Mouse (Mus musculus) testis, adult 2 months (tissue): Measurements from ENCODE around the gene Far2.

ENCODE experiments used
- CTCF ChIP-seq: fragments of 200-500 bp; IDR thresholded peaks from 2 replicates; pipeline ENCODE4 v1.5.1; 2012; ENCODE audit warnings: low read depth, mild to moderate bottlenecking, inconsistent platforms, low read length, moderate library complexity; ENCODE audit not compliant: control insufficient read depth, insufficient read depth, insufficient replicate concordance
- POLR2A ChIP-seq: fragments of 200-500 bp; IDR thresholded peaks from 2 replicates; pipeline ENCODE4 v1.6.1; 2012; ENCODE audit warnings: low read depth, mild to moderate bottlenecking, inconsistent platforms, low read length, moderate library complexity; ENCODE audit not compliant: control insufficient read depth

DNA sequence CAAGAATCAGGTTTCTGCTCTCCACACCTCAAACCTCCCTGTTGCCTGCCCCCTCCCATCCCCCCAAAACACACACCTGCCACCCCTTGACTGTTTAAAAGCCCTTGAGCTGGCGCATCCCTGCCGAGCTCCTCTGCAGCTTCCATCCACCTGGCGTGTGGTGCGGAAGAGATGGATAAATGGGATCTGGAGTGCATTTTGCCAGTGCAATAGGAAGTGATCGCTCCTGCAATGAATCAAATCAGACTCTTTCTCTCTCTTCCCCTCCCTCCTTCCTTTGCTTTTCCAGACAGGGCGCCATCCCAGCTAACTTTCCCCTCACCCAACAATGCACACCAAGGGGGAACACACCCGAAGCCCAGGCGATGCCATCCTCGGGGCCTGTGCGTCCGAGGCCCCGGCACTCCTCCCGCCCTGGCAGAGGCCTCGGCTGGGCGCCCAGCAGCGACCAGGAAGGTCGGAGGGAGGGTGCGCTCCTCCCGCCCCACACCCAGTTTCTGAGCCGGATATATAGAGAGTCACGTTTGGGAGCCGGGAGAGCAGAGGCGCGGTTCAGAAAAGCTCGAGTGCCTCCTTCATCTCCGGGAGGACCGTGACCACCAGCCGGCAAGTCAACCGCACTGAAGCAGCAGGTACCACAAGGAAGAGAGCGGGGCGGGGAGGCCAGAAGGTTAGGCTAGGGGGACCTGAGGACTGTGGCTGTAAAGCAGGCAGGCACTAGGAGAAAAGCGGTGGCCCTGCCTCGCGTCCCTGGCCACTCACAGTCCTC is at the start of gene Far2:
- TF ChIP-seq CTCF = no peak
- no peak for TF ChIP-seq POLR2A
